Mouse (Mus musculus): Measurements from ENCODE around the gene Foxp4.

Gene Foxp4

DNA sequence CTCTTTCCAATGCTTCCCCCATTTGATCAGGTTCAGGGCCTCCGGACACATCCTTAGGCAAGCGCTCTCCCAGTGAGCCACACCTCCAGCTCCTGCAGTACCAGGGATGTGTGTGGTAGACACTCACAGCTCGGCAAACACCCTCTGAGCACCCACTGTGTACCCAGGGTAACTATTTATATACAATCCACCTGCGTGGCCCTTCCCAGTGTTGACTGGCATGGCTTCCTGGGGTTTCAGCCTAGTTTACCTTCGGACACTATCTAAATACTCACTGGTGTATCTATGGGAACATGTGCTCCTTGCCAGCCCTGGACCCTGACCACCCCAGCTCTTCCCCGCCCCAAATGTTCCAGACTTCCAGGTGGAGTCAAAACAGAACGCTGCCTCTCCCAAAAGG lies 34.7 kb downstream of the Foxp4 start:
- no peak for DNase-seq

DNA sequence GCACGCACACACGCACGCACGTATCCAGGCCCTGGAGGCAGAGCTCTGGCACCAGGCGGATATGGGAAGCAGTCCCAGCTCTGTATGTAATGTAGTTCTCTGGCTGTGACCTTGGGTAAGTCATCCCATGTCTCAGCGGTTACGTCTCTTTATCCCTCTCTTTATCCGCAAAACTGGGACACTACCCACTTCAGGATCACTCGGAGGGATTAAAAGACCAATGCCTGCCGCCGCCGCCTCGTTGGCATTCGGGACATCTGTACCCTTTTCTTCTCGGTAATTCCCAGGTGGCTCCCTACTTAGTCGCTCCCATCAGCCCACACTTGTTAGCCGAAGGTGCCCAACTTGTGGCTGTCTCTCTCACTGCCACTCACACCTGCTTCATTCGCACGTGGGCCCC lies 35.2 kb downstream of the Foxp4 start:
- no peak for DNase-seq

DNA sequence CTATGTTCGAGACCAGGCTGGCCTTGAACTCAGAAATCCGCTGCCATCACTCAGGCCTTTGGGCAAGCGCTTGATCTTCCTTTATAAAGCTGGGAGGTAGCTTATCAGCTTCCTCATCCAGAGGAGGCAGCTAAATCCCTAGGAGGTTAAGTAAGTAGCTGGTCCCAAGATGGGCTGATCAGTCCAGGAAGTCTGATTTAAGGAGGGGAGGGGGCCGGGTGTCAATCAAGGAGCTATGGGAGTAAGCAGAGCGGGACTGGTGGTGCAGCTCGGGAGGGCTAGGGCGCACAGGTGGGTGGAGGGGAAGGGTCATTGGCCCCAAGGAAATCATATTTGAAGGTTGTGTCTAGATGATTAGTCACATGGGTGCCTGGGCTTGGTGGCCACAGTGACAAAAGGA lies 35.8 kb downstream of the Foxp4 start:
- no peak for DNase-seq

DNA sequence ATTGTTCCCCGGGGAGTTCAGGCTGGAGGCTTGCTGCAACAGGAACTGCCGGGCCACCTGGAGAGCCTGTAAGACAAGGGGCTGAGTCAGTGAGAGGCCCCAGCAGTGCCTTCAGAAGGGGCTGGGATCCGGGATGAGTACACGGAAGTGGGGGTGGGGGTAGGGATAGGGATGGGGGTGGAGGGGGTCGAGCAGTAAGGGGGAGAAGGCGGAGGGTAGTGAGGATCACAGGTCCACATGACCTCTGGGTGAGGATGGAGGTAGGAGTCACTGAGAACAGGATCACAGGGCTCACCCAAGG lies 36.3 kb downstream of the Foxp4 start:
- peak in 1 of 2 experiments; percentile 33 for DNase-seq

DNA sequence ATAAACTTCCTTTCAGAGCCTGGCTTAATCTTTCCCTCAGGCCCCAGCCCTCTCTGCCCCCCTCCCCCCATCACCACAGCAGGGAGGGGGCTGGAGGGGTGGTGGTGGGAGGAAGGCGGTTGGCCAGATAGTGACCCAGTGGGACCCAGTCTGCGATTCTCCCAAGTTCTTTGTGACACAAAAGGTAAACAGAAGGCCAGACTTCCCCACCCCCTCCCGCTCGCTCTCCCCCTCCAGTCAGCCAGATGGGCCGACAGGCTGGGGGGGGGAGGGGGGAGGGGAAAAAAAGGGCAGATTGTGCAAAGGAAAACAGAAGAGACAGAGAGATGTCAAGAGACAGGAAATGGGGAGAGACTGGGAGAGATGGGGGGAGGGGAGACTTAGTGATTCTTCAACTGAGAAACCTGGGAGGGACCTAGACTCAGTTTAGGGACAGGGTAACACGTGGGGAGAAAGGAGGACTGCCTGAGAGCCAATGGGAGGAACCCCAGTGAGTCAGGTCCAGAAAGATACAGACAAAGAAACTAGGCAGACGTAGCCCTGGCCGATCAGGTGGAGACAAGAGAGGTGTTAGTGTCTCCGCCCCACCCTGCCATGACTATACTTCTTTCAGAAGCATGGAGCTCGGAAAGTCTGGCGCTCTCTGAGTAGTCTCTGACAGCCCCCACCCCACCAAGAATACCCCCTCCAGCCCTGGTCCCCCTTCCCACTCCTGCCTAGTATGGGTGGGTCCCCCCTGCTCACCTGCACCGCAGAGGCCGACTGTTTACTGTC lies 36.9 kb downstream of the Foxp4 start:
- DNase-seq: peak; percentile 82 to 85

DNA sequence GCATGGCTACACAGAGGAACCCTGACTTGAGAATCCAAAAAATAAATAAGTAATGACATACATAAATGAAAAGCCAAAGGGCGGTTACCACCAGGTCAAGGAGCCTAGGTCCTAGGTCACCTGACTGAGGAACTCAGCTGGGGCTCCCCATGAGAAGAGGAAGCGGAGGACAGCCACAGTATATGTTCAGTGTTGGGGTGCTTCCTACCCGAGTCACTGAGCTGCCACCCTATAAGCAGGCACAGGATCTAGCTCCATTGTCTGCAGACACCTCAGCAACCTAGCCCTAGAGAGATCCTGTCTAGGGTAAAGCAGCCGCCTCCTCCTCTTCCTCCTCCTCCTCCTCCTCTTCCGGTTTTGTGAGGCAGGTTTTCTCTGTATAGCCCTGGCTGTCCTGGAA lies 41.3 kb downstream of the Foxp4 start:
- DNase-seq: no peak

DNA sequence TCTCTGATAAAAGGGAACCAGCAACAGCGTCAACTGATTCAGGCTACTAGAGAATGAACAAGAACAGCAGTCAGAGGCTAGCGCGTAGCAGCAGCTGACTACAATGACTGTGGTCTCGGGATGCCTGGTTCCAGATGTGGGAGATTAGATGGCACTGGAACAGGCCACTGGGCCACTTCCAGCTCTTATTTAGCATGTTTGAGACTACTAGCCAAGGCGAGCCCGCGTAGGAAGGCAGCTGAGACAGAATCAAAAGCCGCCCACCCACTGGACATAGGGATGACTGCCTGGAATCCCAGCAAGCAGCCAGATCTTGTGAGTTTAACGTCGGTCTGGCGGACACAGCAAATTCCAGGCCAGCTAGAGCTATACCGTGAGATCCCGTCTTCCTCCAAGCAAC lies 43.1 kb downstream of the Foxp4 start:
- peak in 1 of 2 experiments; percentile 41 for DNase-seq

DNA sequence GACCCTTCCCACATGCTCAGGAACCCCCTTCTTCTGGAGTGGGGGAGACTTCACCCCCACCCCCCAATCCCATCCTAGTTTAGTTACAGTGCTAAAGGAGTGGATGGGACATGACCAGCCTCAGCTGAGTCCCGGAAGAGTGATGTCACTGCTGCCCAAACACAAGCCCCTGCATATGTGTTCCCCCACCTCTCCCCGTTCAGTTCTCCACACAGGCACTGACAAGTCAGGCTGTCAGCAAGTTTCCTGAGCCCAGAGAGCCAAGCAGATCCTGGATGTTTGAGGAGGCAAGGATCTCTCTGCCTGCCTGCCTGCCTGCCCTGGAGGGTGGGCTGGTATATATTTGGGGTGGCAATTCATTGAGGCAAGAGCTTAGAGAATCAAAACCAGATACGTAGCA lies 45.2 kb downstream of the Foxp4 start:
- DNase-seq: no peak

DNA sequence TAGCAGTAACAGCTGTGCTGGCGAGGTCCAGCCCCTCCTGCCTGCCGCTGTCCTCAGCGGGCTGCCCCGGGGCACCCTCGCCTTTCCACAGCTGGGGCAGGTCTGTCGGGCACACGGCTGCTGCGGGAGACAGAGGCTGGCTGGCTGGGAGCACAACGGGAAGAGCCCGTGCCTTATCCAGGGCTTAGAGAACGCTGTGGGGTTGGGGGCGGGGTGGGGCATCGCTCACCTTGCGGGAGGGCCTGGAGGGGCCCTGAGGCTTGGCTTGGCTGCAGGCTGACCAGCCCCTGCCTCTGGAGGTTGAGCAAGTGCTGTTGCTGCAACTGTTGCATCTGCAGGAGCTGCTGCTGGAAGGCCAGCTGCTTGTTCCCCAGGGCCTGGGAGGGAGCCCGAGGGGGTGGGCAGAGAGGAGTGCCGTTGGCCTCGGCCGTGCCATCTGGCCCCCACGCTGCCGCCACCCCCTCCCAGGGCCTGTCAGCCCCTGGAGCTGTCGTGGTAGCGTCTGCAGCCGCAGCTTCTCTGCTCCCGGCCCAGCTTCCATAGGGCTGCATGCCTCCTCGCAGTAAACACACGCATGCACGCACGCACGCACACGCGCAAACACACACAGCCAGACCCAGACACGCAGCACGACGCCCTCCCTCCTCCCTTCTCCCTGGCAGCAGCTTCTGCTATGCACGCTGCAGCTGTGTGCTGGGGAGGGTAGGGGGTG lies 45.9 kb downstream of the Foxp4 start:
- peak; percentile 75 to 78 for DNase-seq

DNA sequence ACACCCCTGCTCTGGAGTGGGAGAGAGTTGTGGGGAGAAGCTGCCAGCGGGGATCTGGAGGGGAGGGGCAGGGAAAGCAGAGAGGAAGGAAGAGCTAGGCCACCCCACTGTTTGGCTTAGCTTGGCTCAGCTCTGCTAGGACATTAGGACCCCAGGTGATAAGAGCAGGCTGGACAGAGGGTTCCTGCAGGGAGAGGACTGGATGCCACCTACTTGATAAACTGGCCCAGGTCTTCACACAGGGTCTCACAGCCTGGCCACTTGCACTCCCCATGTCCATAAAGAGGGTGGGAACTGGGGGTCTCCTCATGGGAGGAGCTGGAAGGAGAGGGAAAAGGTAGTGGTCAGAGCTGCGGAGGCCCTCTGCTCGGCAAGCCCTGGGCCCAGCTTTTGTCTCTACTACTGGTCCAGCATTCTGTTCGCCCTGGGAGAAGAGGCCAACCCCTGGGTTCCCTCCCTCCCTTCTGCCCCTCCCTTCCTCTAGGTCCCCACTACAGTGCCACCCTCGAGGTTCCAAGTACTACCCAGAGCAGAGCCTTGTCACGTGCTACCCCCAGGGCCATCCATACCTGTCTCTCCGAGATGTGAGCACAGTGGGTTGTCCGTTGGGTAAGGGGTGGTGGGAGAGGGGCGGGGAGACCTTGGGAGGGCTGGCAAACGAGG lies 46.6 kb downstream of the Foxp4 start:
- DNase-seq: peak in 1 of 2 experiments; percentile 38

DNA sequence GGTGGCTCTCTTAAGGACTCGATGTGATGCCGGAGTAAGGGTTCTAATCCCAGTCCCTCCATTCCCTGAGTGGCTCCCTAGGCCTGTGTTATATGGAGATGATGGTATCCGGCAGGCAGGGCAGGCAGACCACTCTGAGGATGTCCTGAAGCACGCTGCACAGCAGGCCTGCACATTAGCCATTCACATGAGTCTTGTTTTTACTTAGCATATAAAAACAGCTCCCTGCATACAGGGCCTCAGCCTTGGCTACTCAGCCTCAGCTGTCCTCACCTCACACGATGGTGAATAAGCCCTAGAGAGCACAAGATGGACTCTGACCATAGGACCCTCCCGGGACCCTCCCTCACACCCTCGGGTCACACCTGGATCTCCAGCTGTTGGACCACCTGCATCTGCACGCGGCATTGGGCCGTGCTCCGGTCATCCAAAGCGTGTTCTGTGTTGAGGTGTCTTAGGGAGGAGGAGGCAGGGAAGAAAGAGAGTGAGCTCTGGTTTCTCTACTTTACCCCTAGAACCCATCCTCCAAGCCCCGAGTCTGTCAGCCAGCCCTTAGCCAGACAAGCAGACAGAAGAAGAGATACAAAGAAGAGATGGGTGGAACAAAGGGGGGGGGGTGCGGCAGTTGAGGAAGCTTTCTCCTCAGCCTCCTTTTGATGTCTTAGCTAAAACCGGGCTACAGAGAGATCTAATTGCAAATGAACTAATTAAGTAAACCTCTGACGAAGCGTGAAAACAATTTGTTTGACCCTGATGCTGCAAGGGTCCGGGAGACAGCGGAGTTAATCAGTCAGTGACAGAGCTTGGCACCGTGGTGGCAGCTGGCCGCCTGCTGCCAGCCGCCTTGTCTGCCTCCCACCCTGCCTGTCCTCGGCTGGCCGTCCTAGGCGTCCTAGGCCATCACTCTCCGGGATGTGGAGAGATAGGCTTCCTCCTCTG lies 47.4 kb downstream of the Foxp4 start:
- DNase-seq: peak; percentile 68 to 74

DNA sequence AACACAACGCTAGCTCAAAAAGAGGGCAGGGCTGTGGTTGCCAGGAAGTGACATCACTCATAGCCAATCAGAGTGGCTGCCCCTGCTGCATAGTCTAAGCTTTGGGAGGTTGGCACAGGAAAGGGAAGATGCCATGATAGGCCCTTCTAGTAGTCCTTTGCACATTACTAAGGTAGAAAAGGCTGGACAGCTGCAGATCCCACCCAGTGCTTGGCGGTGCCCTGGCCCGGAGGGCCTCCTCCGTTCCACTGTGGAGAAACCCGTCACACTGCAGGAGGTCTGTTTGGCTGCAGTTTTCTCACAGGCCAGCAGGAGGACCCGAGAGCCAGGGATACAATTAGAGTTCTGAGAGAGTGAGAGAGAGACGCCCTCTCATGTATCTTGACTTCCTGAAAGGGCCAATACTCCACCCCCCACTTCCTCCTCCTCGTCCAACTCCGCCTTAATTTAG lies 51.1 kb downstream of the Foxp4 start:
- DNase-seq: peak; percentile 86 to 90

DNA sequence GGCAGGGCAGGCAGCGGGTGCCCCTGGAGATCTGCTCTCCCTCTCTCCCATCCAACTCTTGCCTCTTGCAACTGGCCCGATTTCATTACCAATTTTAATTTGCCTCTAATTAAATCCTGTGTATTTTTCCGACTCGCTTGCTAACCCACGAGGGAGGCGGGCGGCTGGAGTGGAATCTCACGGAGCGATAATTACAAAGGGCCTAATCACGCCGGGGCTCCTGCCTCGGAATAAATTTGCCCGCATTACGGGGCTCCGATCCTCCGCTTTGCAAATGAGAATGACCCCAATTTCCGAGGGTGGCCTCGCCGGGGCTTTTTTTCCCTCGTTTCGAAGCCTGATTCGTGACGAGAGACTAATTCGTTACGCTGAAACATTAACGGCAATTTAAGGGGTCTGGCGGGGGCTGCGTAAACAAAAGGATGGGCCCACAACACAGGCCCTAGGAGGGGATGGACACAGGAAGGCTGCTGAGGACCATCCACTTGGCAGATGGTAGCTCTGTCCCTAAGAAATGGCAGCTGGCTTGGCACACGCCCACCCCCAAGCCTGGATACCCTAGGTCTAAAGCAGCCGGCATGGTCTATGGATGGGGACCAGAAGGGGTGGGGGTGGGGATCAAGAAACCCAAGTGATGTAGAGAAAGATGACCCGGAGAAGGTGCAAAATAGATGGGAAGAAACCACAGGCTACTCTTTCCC lies 52.0 kb downstream of the Foxp4 start:
- DNase-seq: peak; percentile 78 to 85

DNA sequence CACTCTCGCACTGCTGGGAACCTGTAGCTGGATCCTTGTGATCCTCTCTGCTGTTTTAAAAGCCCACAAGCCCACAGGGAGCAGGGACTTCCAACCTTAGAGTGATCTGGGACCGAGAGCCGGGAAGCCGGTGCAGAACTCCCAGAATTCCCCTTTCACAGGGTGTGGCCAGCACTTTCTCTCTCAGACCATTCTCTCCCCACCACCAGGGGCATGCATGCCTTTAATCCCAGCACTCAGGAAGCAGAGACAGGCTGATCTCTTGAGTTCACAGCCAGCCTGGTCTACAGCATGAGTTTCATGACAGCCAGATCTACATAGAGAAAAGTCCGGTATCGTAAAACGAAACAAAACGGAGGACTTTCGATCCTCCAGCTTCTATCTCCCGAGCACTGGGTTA lies 54.6 kb downstream of the Foxp4 start:
- no peak for DNase-seq

DNA sequence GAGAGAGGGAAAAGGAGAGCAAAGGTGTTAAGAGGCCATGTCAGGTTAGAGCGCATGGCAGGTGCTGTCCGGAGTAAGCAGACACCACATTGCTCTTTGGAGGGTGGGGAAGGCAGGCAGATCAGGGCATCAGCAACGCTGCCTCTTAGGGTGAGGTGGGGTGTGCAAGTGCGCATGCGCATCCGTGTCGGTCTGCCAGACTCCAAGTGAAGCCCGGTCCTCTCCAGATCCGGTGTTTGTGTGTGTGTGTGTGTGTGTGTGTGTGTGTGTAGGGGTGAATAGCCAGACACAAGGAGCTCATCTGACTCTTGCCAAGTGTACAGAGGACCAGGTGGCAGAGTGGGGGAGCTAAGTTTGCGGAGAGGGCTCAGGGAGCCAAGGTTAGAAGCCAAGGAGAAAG lies 58.4 kb downstream of the Foxp4 start:
- peak; percentile 83 to 85 for DNase-seq

DNA sequence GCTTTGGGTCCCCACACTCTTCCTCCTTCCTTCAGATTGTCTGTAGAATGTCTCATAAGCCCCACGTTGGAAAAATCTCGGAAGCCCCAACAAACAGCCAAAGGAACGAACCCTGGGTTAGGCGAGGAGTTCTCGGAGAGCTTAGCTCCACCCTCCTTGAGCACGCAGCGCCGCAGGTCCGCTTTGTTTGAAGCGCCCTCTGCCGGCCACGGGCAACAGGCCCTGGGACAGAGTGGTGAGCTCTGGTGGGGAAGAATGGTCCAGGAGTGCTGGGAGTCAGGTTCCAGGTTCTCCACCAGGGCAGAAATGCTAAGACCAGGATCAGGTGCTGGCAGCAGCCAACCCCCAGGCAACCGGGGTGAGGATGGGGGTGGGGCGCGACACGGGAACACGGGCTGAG lies 59.9 kb downstream of the Foxp4 start:
- peak; percentile 94 to 95 for DNase-seq

DNA sequence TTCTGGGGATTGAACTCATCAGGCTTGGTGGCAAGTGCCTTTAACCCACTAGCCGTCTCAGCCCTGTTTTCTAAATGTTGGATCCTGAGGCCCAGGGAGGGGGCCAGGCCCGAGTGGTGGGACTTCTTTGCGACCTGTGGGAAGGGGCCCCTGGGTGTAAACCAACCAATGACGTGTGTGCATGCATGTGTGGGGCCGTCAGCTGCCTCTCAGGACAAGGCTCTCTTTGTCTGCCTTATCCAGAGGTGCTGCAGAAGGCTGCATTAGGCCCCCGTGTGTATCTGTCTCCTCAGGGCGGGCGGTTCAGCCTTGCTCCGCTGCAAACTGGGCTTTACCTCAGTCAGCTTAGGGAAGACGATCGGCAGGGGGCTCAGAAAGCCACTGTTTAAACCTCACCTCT lies 61.0 kb downstream of the Foxp4 start:
- peak in 1 of 2 experiments; percentile 7 for DNase-seq

DNA sequence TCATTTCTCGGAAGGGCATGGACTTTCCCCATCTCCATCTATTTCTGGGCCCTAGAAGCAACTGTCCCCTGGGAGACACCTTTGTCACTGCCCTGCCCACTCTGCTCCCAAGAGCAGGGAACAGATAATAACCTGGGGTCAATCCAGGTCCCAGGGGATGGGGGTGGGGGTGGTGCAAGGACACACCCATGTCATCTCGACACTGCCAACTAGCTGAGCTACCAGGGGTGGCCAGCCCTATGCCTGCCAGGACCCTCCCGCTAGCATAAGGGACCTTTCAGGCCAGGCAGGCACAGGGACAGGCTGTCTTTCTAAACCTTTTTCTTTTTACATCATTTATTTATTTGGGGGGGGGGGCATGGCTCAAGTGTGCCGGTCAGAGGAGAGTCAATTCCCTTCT lies 61.4 kb downstream of the Foxp4 start:
- peak in 1 of 2 experiments; percentile 13 for DNase-seq

DNA sequence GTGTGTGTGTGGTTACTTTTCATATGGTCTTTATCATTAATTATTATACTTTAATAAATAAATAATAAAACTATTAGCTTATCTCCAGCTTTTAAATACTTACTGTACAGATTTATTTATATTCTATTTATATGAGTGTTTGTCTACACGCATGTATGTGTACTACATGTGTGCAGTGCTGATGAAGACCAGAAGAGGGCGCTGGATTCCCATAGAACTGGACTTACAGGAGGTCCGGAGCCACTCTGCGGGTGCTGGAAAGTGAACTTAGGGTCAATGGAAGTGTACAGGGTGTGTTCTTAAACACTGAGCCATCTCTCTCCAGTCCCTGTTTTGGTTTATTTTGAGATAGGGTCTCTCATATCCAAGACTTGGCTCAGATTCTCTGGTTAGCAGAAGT lies 68.9 kb downstream of the Foxp4 start:
- DNase-seq: peak in 1 of 2 experiments; percentile 6

DNA sequence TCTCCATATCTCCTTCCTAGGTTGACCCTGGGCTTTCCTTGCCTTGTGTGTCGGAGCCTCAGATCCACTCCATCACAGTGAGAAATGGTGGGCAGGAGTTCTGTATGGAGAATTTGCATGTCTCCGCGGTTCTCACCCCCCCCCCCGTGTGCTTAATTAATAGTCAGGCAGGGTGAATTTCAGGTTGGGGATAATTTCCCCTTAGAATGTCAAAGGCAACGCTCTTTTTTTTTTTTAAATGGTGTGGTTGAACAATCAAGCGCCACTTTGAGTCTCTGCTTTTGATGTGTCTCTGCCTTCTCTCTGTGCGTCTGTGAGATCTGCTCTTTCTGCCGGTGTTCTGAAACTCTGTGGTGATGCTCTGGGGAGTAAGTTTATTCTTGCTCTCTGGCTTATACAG lies 69.5 kb downstream of the Foxp4 start:
- no peak for DNase-seq

DNA sequence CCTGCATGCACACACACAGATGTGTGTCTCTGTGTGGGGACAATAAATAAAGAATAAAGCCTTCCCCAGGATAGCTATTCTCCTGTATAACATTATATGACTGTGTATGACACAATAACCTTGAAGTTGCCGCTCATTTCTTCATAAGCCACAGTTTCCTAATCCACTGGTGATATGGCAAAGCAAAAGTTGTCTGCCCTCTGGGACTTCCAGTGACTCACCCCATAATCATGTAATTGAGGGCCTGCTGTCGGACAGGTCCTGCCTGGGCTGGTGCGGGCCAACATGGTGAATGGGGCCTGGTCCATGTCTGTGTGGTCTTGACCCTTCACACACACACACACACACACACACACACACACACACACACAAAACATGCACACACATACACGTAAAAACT lies 70.7 kb downstream of the Foxp4 start:
- DNase-seq: no peak

DNA sequence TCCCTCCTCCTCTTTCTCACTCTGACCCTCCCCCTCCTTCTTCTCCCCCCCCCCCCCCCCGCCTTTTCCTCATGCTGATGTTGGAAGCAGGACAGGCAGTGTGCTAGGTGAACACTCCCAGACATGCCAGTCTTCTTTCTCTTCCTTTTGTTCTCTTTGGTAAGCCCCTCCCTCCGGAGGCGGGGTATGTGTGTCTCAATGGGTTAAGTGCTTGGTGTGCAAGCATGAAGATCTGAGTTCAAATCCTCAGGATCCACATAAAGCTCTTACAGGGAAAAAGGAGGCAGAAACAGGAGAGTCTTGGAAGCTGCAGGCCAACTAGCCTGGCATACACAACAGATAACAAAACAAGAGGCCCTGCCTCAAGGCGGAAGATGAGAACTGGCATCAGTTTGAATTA lies 71.1 kb downstream of the Foxp4 start:
- DNase-seq: no peak

Measured in cerebellum, postnatal 10 days (tissue).